Mouse (Mus musculus): ENCODE measurements around the gene Hs6st2. TPM values are rescaled to one million over a fixed set of nuclear protein-coding genes. Genes with fewer than 3 reads are reported as not detected.

The Hs6st2 gene
- polyA plus RNA-seq, 1 experiment from 2014 or later, result 27.0 TPM

- Histone ChIP-seq H3K4me1 (ENCODE audit: control insufficient read depth, insufficient read depth, low read length) (no peaks in the 10 kb centered on the region), H3K4me2 (ENCODE audit: low read depth, low read length) (no peak overlapping the region), H3K9ac (replicated peaks; ENCODE audit: low read length) (no peak overlapping the region), H3K36me3 (replicated peaks; ENCODE audit: control insufficient read depth, insufficient read depth, low read depth, low read length) (no peaks in the 10 kb centered on the region), H3K27ac (replicated peaks; ENCODE audit: low read depth, low read length) (no peak overlapping the region), H3K9me3 (replicated peaks; ENCODE audit: control insufficient read depth, low read length) (no peaks in the 10 kb centered on the region), H3K4me3 (ENCODE audit: low read depth, low read length) (no peak overlapping the region), H3K27me3 (ENCODE audit: control insufficient read depth, insufficient read depth, low read length) (no peaks in the 10 kb centered on the region)
- peak; percentile 48 for DNase-seq (ENCODE audit: low spot score)
- WGBS, result 24% methylated on average over 7 of the region's 7 CpGs
- no peak for ATAC-seq (replicated peaks; ENCODE audit: insufficient number of reproducible peaks, low FRiP score, low TSS enrichment, low read depth)
Observed at GRCm38 (mm10) chrX:51614384-51615004, 67.2 kb downstream of the Hs6st2 start.

DNA sequence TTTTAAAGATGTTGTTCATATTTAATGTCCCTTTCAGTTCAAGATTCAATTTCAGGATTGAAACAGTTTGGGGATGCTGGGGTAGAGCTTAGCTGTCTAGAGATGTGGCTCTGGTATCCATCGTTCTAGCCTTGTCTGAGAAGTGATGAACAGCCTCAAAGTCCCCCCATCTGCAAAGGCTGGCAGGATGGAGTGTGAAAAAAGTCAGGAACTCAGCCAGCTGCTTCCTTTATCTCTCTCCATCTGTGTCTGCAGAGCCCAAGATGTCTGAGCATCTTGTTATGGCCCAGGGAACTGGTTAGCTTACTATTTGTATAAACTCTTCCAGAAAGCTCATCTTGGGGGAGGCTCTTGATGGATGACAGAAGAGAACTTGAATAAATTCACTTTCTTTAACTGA lies 70.9 kb downstream of the Hs6st2 start:
- no peaks in the 10 kb centered on the region for H3K9me3 ChIP-seq (replicated peaks; ENCODE audit: control insufficient read depth, low read length)
- H3K36me3 ChIP-seq (replicated peaks; ENCODE audit: control insufficient read depth, insufficient read depth, low read depth, low read length), result no peaks in the 10 kb centered on the region
- H3K27me3 ChIP-seq (ENCODE audit: control insufficient read depth, insufficient read depth, low read length), result no peaks in the 10 kb centered on the region
- no peaks in the 10 kb centered on the region for H3K4me1 ChIP-seq (ENCODE audit: control insufficient read depth, insufficient read depth, low read length)
- ATAC-seq (replicated peaks; ENCODE audit: insufficient number of reproducible peaks, low FRiP score, low TSS enrichment, low read depth), result no peak
- no peak overlapping the region for H3K9ac ChIP-seq (replicated peaks; ENCODE audit: low read length)
- 64% methylated on average over 1 of the region's 1 CpGs for WGBS
- no peak for DNase-seq (ENCODE audit: low spot score)
- no peak overlapping the region for H3K27ac ChIP-seq (replicated peaks; ENCODE audit: low read depth, low read length)
- H3K4me3 ChIP-seq (ENCODE audit: low read depth, low read length), result no peak overlapping the region
- no peak overlapping the region for H3K4me2 ChIP-seq (ENCODE audit: low read depth, low read length)

DNA sequence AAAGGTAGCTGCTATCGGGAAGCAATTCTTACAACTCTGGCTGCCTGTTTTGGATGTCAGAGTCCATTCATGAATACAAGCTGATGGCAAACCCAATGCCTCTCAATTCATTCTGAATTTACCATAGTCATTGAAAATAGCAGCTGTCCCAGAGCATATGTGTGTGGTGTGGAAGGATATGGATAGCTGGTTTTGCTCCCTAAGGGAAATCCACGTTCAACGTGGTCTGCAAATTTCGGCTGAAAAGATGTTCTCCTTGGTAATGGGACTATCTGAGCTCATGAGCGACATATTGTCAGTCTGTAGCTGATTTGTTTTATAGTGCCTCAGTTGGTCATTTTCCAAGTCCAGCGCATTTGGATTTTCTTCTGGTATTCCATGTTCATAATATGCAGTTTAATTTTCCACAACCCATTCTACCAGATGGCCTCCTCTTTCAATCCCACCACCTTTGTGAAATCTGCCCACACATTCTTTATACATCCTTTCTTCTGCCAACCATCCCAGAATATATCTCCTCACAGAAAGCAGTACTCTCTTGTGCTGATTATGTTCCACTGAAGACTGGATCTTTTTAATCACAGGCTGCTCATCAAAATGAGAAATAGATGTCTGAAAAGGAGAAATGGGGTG lies 75.3 kb downstream of the Hs6st2 start:
- ATAC-seq (replicated peaks; ENCODE audit: insufficient number of reproducible peaks, low FRiP score, low TSS enrichment, low read depth) (no peak), DNase-seq (ENCODE audit: low spot score) (no peak)
- H3K4me2 ChIP-seq (ENCODE audit: low read depth, low read length), result no peak overlapping the region
- no peaks in the 10 kb centered on the region for H3K27me3 ChIP-seq (ENCODE audit: control insufficient read depth, insufficient read depth, low read length)
- 91% methylated on average over 6 of the region's 6 CpGs for WGBS
- no peaks in the 10 kb centered on the region for H3K36me3 ChIP-seq (replicated peaks; ENCODE audit: control insufficient read depth, insufficient read depth, low read depth, low read length)
- H3K4me3 ChIP-seq (ENCODE audit: low read depth, low read length), result no peak overlapping the region
- no peak overlapping the region for H3K9ac ChIP-seq (replicated peaks; ENCODE audit: low read length)
- H3K27ac ChIP-seq (replicated peaks; ENCODE audit: low read depth, low read length), result no peak overlapping the region
- no peaks in the 10 kb centered on the region for H3K4me1 ChIP-seq (ENCODE audit: control insufficient read depth, insufficient read depth, low read length)
- H3K9me3 ChIP-seq (replicated peaks; ENCODE audit: control insufficient read depth, low read length), result no peaks in the 10 kb centered on the region

DNA sequence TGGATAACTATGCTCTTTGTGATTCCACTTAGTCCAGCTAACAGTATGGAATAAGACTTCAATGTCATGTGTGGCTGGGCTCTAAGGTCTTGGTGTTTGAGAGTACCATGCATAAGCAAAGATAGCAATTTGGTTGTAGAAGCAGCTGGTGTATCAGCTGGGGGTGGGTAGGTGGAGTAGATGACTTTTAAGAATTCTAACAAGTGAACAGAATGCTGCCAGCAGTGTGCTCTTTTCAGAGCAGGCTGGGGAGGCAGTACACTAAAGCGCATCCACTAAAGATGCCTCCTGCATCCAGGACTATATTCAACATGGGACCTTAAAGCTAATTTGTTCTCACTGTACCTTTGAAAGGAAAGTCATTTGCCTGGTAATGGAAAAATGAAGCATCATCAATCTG lies 88.9 kb downstream of the Hs6st2 start:
- no peak overlapping the region for H3K4me3 ChIP-seq (ENCODE audit: low read depth, low read length)
- no peaks in the 10 kb centered on the region for H3K9me3 ChIP-seq (replicated peaks; ENCODE audit: control insufficient read depth, low read length)
- no peaks in the 10 kb centered on the region for H3K4me1 ChIP-seq (ENCODE audit: control insufficient read depth, insufficient read depth, low read length)
- DNase-seq (ENCODE audit: low spot score), result no peak
- no peak overlapping the region for H3K27ac ChIP-seq (replicated peaks; ENCODE audit: low read depth, low read length)
- 95% methylated on average over 1 of the region's 1 CpGs for WGBS
- no peak overlapping the region for H3K9ac ChIP-seq (replicated peaks; ENCODE audit: low read length)
- H3K4me2 ChIP-seq (ENCODE audit: low read depth, low read length), result no peak overlapping the region
- no peak for ATAC-seq (replicated peaks; ENCODE audit: insufficient number of reproducible peaks, low FRiP score, low TSS enrichment, low read depth)
- no peaks in the 10 kb centered on the region for H3K27me3 ChIP-seq (ENCODE audit: control insufficient read depth, insufficient read depth, low read length)
- no peaks in the 10 kb centered on the region for H3K36me3 ChIP-seq (replicated peaks; ENCODE audit: control insufficient read depth, insufficient read depth, low read depth, low read length)

GRCm38 (mm10) chrX:51590448-51591010 lies 91.1 kb downstream of the Hs6st2 start:
- H3K4me1 ChIP-seq (ENCODE audit: control insufficient read depth, insufficient read depth, low read length), result no peaks in the 10 kb centered on the region
- 75% methylated on average over 8 of the region's 8 CpGs for WGBS
- H3K9me3 ChIP-seq (replicated peaks; ENCODE audit: control insufficient read depth, low read length), result no peaks in the 10 kb centered on the region
- ATAC-seq (replicated peaks; ENCODE audit: insufficient number of reproducible peaks, low FRiP score, low TSS enrichment, low read depth), result no peak
- no peak for DNase-seq (ENCODE audit: low spot score)
- H3K27me3 ChIP-seq (ENCODE audit: control insufficient read depth, insufficient read depth, low read length), result no peaks in the 10 kb centered on the region
- H3K4me3 ChIP-seq (ENCODE audit: low read depth, low read length), result no peak overlapping the region
- no peak overlapping the region for H3K4me2 ChIP-seq (ENCODE audit: low read depth, low read length)
- H3K9ac ChIP-seq (replicated peaks; ENCODE audit: low read length), result no peak overlapping the region
- H3K36me3 ChIP-seq (replicated peaks; ENCODE audit: control insufficient read depth, insufficient read depth, low read depth, low read length), result no peaks in the 10 kb centered on the region
- H3K27ac ChIP-seq (replicated peaks; ENCODE audit: low read depth, low read length), result no peak overlapping the region

GRCm38 (mm10) chrX:51585444-51585843 lies 96.2 kb downstream of the Hs6st2 start:
- ATAC-seq (replicated peaks; ENCODE audit: insufficient number of reproducible peaks, low FRiP score, low TSS enrichment, low read depth) (no peak), DNase-seq (ENCODE audit: low spot score) (no peak)
- Histone ChIP-seq H3K9ac (replicated peaks; ENCODE audit: low read length) (no peak overlapping the region), H3K4me2 (ENCODE audit: low read depth, low read length) (no peak overlapping the region), H3K27me3 (ENCODE audit: control insufficient read depth, insufficient read depth, low read length) (no peaks in the 10 kb centered on the region), H3K9me3 (replicated peaks; ENCODE audit: control insufficient read depth, low read length) (no peaks in the 10 kb centered on the region), H3K27ac (replicated peaks; ENCODE audit: low read depth, low read length) (no peak overlapping the region), H3K4me3 (ENCODE audit: low read depth, low read length) (no peak overlapping the region), H3K4me1 (ENCODE audit: control insufficient read depth, insufficient read depth, low read length) (no peaks in the 10 kb centered on the region), H3K36me3 (replicated peaks; ENCODE audit: control insufficient read depth, insufficient read depth, low read depth, low read length) (no peaks in the 10 kb centered on the region)
- WGBS, result 72% methylated on average over 3 of the region's 3 CpGs

DNA sequence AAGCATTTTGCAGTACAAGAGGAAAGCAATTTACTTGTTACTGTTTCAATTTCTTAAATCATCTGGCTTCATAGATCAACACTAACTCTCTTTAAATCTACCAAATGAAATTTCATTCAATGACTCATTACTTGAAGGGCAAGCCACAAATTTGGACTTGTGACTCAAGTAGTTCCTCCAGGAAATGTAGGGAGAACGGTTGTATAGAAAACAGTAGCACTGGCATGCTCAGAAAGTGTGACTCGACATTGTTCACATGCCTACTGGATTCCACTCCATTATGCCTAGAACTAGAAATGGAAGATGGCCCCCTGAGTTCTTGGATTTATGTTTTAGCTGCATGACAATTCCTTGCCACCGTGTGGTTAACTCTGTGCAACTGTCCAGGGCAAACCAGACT lies 100.0 kb downstream of the Hs6st2 start:
- Histone ChIP-seq H3K4me1 (ENCODE audit: control insufficient read depth, insufficient read depth, low read length) (no peaks in the 10 kb centered on the region), H3K27me3 (ENCODE audit: control insufficient read depth, insufficient read depth, low read length) (no peaks in the 10 kb centered on the region), H3K36me3 (replicated peaks; ENCODE audit: control insufficient read depth, insufficient read depth, low read depth, low read length) (no peaks in the 10 kb centered on the region), H3K9ac (replicated peaks; ENCODE audit: low read length) (no peak overlapping the region), H3K4me2 (ENCODE audit: low read depth, low read length) (no peak overlapping the region), H3K4me3 (ENCODE audit: low read depth, low read length) (no peak overlapping the region), H3K27ac (replicated peaks; ENCODE audit: low read depth, low read length) (no peak overlapping the region), H3K9me3 (replicated peaks; ENCODE audit: control insufficient read depth, low read length) (no peaks in the 10 kb centered on the region)
- WGBS, result 77% methylated on average over 3 of the region's 3 CpGs
- no peak for DNase-seq (ENCODE audit: low spot score)
- ATAC-seq (replicated peaks; ENCODE audit: insufficient number of reproducible peaks, low FRiP score, low TSS enrichment, low read depth), result no peak

GRCm38 (mm10) chrX:51561880-51562279 lies 119.8 kb downstream of the Hs6st2 start:
- Histone ChIP-seq H3K9me3 (replicated peaks; ENCODE audit: control insufficient read depth, low read length) (no peaks in the 10 kb centered on the region), H3K4me1 (ENCODE audit: control insufficient read depth, insufficient read depth, low read length) (no peaks in the 10 kb centered on the region), H3K4me2 (ENCODE audit: low read depth, low read length) (no peak overlapping the region), H3K4me3 (ENCODE audit: low read depth, low read length) (no peak overlapping the region), H3K36me3 (replicated peaks; ENCODE audit: control insufficient read depth, insufficient read depth, low read depth, low read length) (no peaks in the 10 kb centered on the region), H3K9ac (replicated peaks; ENCODE audit: low read length) (no peak overlapping the region), H3K27ac (replicated peaks; ENCODE audit: low read depth, low read length) (no peak overlapping the region), H3K27me3 (ENCODE audit: control insufficient read depth, insufficient read depth, low read length) (no peaks in the 10 kb centered on the region)
- ATAC-seq (replicated peaks; ENCODE audit: insufficient number of reproducible peaks, low FRiP score, low TSS enrichment, low read depth), result no peak
- no peak for DNase-seq (ENCODE audit: low spot score)
- 55% methylated on average over 1 of the region's 1 CpGs for WGBS

Measured in embryonic facial prominence, embryonic 11.5 days (tissue).